Mouse (Mus musculus): ENCODE measurements around the gene Arfgap3.

GRCm38 (mm10) chr15:83298810-83299209, 51.2 kb downstream of the Arfgap3 start:
- TF ChIP-seq CTCF (IDR thresholded peaks at IDR 0.05; ENCODE audit: low read depth) (peak; percentile 33), EP300 (IDR thresholded peaks at IDR 0.05; ENCODE audit: low read depth) (no peak)

All from heart, postnatal 0 days (tissue).